Mouse (Mus musculus): ENCODE data around the gene Atp2a2. TPM values are rescaled to one million over a fixed set of nuclear protein-coding genes. Genes with fewer than 3 reads are reported as not detected.

Gene Atp2a2
- polyA plus RNA-seq (2015; fragmentation: Nextera tagmentation; extraction: Ambion mirVana), result 34.8 and 38.1 TPM in 2 replicates

GRCm38 (mm10) chr5:122502077-122502941 is at the start of gene Atp2a2:
Gene Atp2a2, minus strand, starts transcription at chr5:122502225.
- Histone ChIP-seq H3K4me3 (replicated peaks) (peak within 1 kb of the TSS; percentile 76), H3K36me3 (no peaks in the 10 kb centered on the region), H3K27me3 (no peaks in the 10 kb centered on the region), H3K9ac (peak within 1 kb of the TSS; percentile 98), H3K4me1 (peaks cover 31% of the 10 kb centered on the region), H3K27ac (replicated peaks) (peak within 1 kb of the TSS; percentile 99), H3K9me3 (replicated peaks) (no peaks in the 10 kb centered on the region), H3K4me2 (replicated peaks) (peak within 1 kb of the TSS; percentile 80)
- ATAC-seq (ENCODE audit: insufficient number of reproducible peaks, low FRiP score, low TSS enrichment, low read depth), result peak; percentile 93
- under 1% methylated on average over 102 of the region's 113 CpGs for WGBS

- H3K4me3 ChIP-seq (replicated peaks), result no peak overlapping the region
- H3K4me2 ChIP-seq (replicated peaks), result no peak overlapping the region
- no peaks in the 10 kb centered on the region for H3K27me3 ChIP-seq
- peaks cover 3% of the 10 kb centered on the region for H3K36me3 ChIP-seq
- no peak overlapping the region for H3K9ac ChIP-seq
- no peak for ATAC-seq (ENCODE audit: insufficient number of reproducible peaks, low FRiP score, low TSS enrichment, low read depth)
- H3K4me1 ChIP-seq, result 0 out of 2 replicates have a peak, but pooled peaks cover 17% of the 10 kb centered on the region
- H3K9me3 ChIP-seq (replicated peaks), result no peaks in the 10 kb centered on the region
- H3K27ac ChIP-seq (replicated peaks), result no peak overlapping the region
- 64% methylated on average over 8 of the region's 8 CpGs for WGBS
Measured at GRCm38 (mm10) chr5:122550460-122550859, 48.4 kb upstream of the Atp2a2 start.

GRCm38 (mm10) chr5:122548671-122549070 is 46.6 kb upstream of the Atp2a2 start:
- Histone ChIP-seq H3K9ac (no peak overlapping the region), H3K27ac (replicated peaks) (0 out of 2 replicates have a peak overlapping the region, but pooled peaks have one; percentile 25), H3K27me3 (no peaks in the 10 kb centered on the region), H3K9me3 (replicated peaks) (no peaks in the 10 kb centered on the region), H3K4me2 (replicated peaks) (no peak overlapping the region), H3K4me1 (0 out of 2 replicates have a peak, but pooled peaks cover 17% of the 10 kb centered on the region), H3K36me3 (peaks cover 3% of the 10 kb centered on the region), H3K4me3 (replicated peaks) (no peak overlapping the region)
- 50% methylated on average over 6 of the region's 6 CpGs for WGBS
- no peak for ATAC-seq (ENCODE audit: insufficient number of reproducible peaks, low FRiP score, low TSS enrichment, low read depth)

GRCm38 (mm10) chr5:122547810-122548209 is 45.8 kb upstream of the Atp2a2 start:
- WGBS, result 50% methylated on average over 6 of the region's 6 CpGs
- Histone ChIP-seq H3K9ac (no peak overlapping the region), H3K4me2 (replicated peaks) (no peak overlapping the region), H3K4me3 (replicated peaks) (no peak overlapping the region), H3K27me3 (no peaks in the 10 kb centered on the region), H3K27ac (replicated peaks) (peak overlapping the region; percentile 34; the same call in 1 of the 2 replicates), H3K9me3 (replicated peaks) (no peaks in the 10 kb centered on the region), H3K36me3 (peaks cover 3% of the 10 kb centered on the region; the same call in 1 of the 2 replicates), H3K4me1 (0 out of 2 replicates have a peak, but pooled peaks cover 17% of the 10 kb centered on the region)
- ATAC-seq (ENCODE audit: insufficient number of reproducible peaks, low FRiP score, low TSS enrichment, low read depth), result no peak

DNA sequence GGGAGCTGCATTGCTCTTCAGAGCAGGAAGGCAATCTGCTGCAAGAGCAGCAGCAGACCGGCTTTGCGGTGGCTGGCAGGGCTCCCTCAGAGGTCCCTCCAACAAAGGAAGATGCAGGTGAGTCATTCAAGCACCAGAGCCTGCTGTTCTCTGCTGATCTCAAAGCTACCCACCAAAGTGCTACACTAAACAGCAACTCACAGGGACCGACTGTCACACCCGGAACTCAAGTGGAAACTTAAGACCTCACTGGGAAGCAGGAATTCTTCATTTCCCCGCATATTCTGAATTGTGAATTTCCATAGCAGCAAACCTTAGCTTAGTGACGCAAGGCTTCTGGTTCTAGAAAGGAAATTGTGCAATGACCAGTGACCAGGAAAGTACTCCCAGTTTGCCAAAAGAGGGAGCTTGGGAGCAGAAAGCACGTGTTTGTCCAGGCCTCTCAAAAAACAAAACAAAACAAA is 45.3 kb upstream of the Atp2a2 start:
- 0 out of 2 replicates have a peak, but pooled peaks cover 17% of the 10 kb centered on the region for H3K4me1 ChIP-seq
- no peak overlapping the region for H3K27ac ChIP-seq (replicated peaks)
- WGBS, result 50% methylated on average over 7 of the region's 7 CpGs
- no peak for ATAC-seq (ENCODE audit: insufficient number of reproducible peaks, low FRiP score, low TSS enrichment, low read depth)
- no peak overlapping the region for H3K4me2 ChIP-seq (replicated peaks)
- H3K36me3 ChIP-seq, result peaks cover 3% of the 10 kb centered on the region; the same call in 1 of the 2 replicates
- no peak overlapping the region for H3K4me3 ChIP-seq (replicated peaks)
- no peaks in the 10 kb centered on the region for H3K9me3 ChIP-seq (replicated peaks)
- no peaks in the 10 kb centered on the region for H3K27me3 ChIP-seq
- H3K9ac ChIP-seq, result no peak overlapping the region

GRCm38 (mm10) chr5:122543392-122543791 is 41.4 kb upstream of the Atp2a2 start:
- Histone ChIP-seq H3K27me3 (no peaks in the 10 kb centered on the region), H3K4me3 (replicated peaks) (no peak overlapping the region), H3K36me3 (no peaks in the 10 kb centered on the region; the same call in 1 of the 2 replicates), H3K9ac (no peak overlapping the region), H3K4me2 (replicated peaks) (no peak overlapping the region), H3K27ac (replicated peaks) (no peak overlapping the region), H3K4me1 (0 out of 2 replicates have a peak, but pooled peaks cover 9% of the 10 kb centered on the region), H3K9me3 (replicated peaks) (no peaks in the 10 kb centered on the region)
- 81% methylated on average over 6 of the region's 6 CpGs for WGBS
- no peak for ATAC-seq (ENCODE audit: insufficient number of reproducible peaks, low FRiP score, low TSS enrichment, low read depth)

GRCm38 (mm10) chr5:122541871-122542270 is 39.8 kb upstream of the Atp2a2 start:
- H3K4me1 ChIP-seq, result no peaks in the 10 kb centered on the region
- no peak overlapping the region for H3K27ac ChIP-seq (replicated peaks)
- H3K9ac ChIP-seq, result no peak overlapping the region
- no peak overlapping the region for H3K4me2 ChIP-seq (replicated peaks)
- no peak for ATAC-seq (ENCODE audit: insufficient number of reproducible peaks, low FRiP score, low TSS enrichment, low read depth)
- WGBS, result 81% methylated on average over 8 of the region's 8 CpGs
- no peaks in the 10 kb centered on the region for H3K27me3 ChIP-seq
- no peaks in the 10 kb centered on the region; the same call in 1 of the 2 replicates for H3K36me3 ChIP-seq
- H3K9me3 ChIP-seq (replicated peaks), result no peaks in the 10 kb centered on the region
- no peak overlapping the region for H3K4me3 ChIP-seq (replicated peaks)

GRCm38 (mm10) chr5:122538077-122538476 is 36.1 kb upstream of the Atp2a2 start:
- no peak for ATAC-seq (ENCODE audit: insufficient number of reproducible peaks, low FRiP score, low TSS enrichment, low read depth)
- Histone ChIP-seq H3K9ac (no peak overlapping the region), H3K4me1 (no peaks in the 10 kb centered on the region), H3K4me2 (replicated peaks) (no peak overlapping the region), H3K36me3 (no peaks in the 10 kb centered on the region; the same call in 1 of the 2 replicates), H3K27ac (replicated peaks) (no peak overlapping the region), H3K9me3 (replicated peaks) (no peaks in the 10 kb centered on the region), H3K27me3 (no peaks in the 10 kb centered on the region), H3K4me3 (replicated peaks) (no peak overlapping the region)
- WGBS, result 94% methylated on average over 11 of the region's 11 CpGs

DNA sequence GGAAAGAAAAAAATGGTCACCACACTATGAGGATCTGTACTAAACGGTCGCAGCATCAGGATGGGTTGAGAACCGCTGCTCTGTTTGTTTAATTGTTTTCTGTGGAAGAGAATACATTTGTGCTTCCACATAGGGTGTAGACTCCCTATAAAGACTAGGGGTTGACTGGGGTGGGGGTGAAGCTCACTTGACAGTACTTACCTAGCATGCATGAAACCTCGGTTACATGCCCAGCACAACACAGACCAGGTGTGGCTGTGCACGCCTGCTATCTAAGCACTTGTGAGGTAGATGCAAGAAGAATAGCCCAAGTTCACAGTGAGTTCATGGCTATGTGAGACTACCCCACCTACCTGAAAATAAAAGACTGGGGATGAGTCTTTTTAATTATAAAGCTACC is 35.6 kb upstream of the Atp2a2 start:
- no peak overlapping the region for H3K27ac ChIP-seq (replicated peaks)
- 95% methylated on average over 5 of the region's 5 CpGs for WGBS
- H3K4me3 ChIP-seq (replicated peaks), result no peak overlapping the region
- ATAC-seq (ENCODE audit: insufficient number of reproducible peaks, low FRiP score, low TSS enrichment, low read depth), result no peak
- no peak overlapping the region for H3K9ac ChIP-seq
- no peaks in the 10 kb centered on the region for H3K9me3 ChIP-seq (replicated peaks)
- H3K36me3 ChIP-seq, result no peaks in the 10 kb centered on the region; the same call in 1 of the 2 replicates
- no peaks in the 10 kb centered on the region for H3K4me1 ChIP-seq
- H3K4me2 ChIP-seq (replicated peaks), result no peak overlapping the region
- no peaks in the 10 kb centered on the region for H3K27me3 ChIP-seq

DNA sequence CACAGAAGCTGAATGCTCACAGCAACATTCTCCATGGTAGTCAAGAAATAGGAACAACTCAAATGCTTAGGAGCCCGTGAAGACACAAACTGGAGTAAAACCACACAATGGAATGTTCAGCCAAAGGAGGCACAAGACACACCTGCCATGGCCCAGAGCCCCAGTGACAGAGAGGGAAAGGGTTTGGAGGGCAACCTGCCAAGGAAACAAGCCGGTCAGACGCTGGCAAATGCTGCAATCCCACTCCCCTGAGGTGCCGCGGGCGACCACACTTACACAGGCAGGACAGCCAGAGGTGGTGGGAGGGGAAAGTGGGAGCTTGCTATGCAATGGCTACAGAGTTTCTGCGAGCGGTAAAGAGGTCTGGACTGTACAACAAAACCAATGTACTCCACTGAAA is 31.9 kb upstream of the Atp2a2 start:
- Histone ChIP-seq H3K4me1 (peaks cover 17% of the 10 kb centered on the region), H3K27me3 (no peaks in the 10 kb centered on the region), H3K4me2 (replicated peaks) (no peak overlapping the region), H3K9ac (no peak overlapping the region), H3K27ac (replicated peaks) (no peak overlapping the region), H3K36me3 (no peaks in the 10 kb centered on the region), H3K4me3 (replicated peaks) (no peak overlapping the region), H3K9me3 (replicated peaks) (no peaks in the 10 kb centered on the region)
- ATAC-seq (ENCODE audit: insufficient number of reproducible peaks, low FRiP score, low TSS enrichment, low read depth), result no peak
- 78% methylated on average over 8 of the region's 8 CpGs for WGBS

- H3K4me1 ChIP-seq, result peaks cover 46% of the 10 kb centered on the region
- H3K9ac ChIP-seq, result no peak overlapping the region
- H3K36me3 ChIP-seq, result no peaks in the 10 kb centered on the region
- ATAC-seq (ENCODE audit: insufficient number of reproducible peaks, low FRiP score, low TSS enrichment, low read depth), result no peak
- H3K4me3 ChIP-seq (replicated peaks), result no peak overlapping the region
- 63% methylated on average over 9 of the region's 9 CpGs for WGBS
- no peaks in the 10 kb centered on the region for H3K27me3 ChIP-seq
- no peak overlapping the region for H3K4me2 ChIP-seq (replicated peaks)
- peak overlapping the region; percentile 81 for H3K27ac ChIP-seq (replicated peaks)
- no peaks in the 10 kb centered on the region for H3K9me3 ChIP-seq (replicated peaks)
Measured at GRCm38 (mm10) chr5:122529913-122530604, 28.0 kb upstream of the Atp2a2 start.

All from embryonic facial prominence, embryonic 15.5 days (tissue).